Mouse (Mus musculus) lung, postnatal 0 days (tissue): ENCODE measurements around the gene Gm5157. TPM values are rescaled to one million over a fixed set of nuclear protein-coding genes. Genes with fewer than 3 reads are reported as not detected.
"Not testable (repeated sequence)": the region's sequence is repeated elsewhere in the genome, so short reads cannot be mapped to it uniquely, and the experiment has no call there.

Experiments used
- ATAC-seq: fragments of 200-750 bp; cut with Nextera tagmentation; 2 replicates; pipeline ENCODE4 v1.8.0; 2017; ENCODE audit warnings: moderate library complexity
- DNase-seq: peaks from one replicate; pipeline ENCODE4 v3.0.0-alpha.2; 2016; ENCODE audit warnings: low spot score
- H3K27ac ChIP-seq: fragments of 300-500 bp; sonication (generic); 2 replicates; pipeline ENCODE4 v1.5.1; 2014; ENCODE audit warnings: antibody characterized with exemption, mild to moderate bottlenecking, low read length, mixed read lengths
- H3K27me3 ChIP-seq: fragments of 300-500 bp; sonication (generic); replicated peaks from 2 replicates; pipeline ENCODE4 v1.6.1; 2014; ENCODE audit warnings: low read length, mixed read lengths; ENCODE audit not compliant: insufficient read depth
- H3K36me3 ChIP-seq: fragments of 300-500 bp; sonication (generic); 2 replicates; pipeline ENCODE4 v1.6.1; 2014; ENCODE audit warnings: low read length, mixed read lengths; ENCODE audit not compliant: insufficient read depth
- H3K4me1 ChIP-seq: fragments of 300-500 bp; sonication (generic); 2 replicates; pipeline ENCODE4 v1.6.1; 2014; ENCODE audit warnings: antibody characterized with exemption, low read depth, low read length, mixed read lengths; ENCODE audit not compliant: insufficient read depth
- H3K4me2 ChIP-seq: fragments of 300-500 bp; sonication (generic); replicated peaks from 2 replicates; pipeline ENCODE4 v1.6.1; 2014; ENCODE audit warnings: low read depth, mild to moderate bottlenecking, low read length, moderate library complexity, mixed read lengths
- H3K4me3 ChIP-seq: fragments of 300-500 bp; sonication (generic); 2 replicates; pipeline ENCODE4 v1.5.1; 2014; ENCODE audit warnings: low read depth, low read length
- H3K9ac ChIP-seq: fragments of 300-500 bp; sonication (generic); replicated peaks from 2 replicates; pipeline ENCODE4 v1.6.1; 2014; ENCODE audit warnings: low read depth, mild to moderate bottlenecking
- H3K9me3 ChIP-seq: fragments of 300-500 bp; sonication (generic); 2 replicates; pipeline ENCODE4 v1.6.1; 2016; ENCODE audit warnings: low read length, mixed read lengths
- WGBS: fragments of 180-500 bp; shearing (Covaris S2); extraction: QIAGEN DNeasy Blood & Tissue Kit; methylation state at CpG from one replicate; pipeline ENCODE4 v1.1.7; 2014; 5-methylcytosine and 5-hydroxymethylcytosine counted together
- polyA plus RNA-seq: library from polyadenylated mRNA; unstranded; fragments of >200 nt; fragmentation: Nextera tagmentation; extraction: Ambion mirVana; gene quantifications from 2 replicates; pipeline ENCODE4 v1.2.1, GENCODE M21; 2015

Gene Gm5157
- polyA plus RNA-seq, result not detected in 2 replicates

GRCm38 (mm10) chr7:21190323-21190722, at the start of gene Gm5157:
Gene Gm5157 (minus strand): TSS chr7:21190423.
- not testable (repeated sequence) for H3K4me3 ChIP-seq, H3K4me1 ChIP-seq, DNase-seq, H3K36me3 ChIP-seq, H3K27me3 ChIP-seq, H3K9ac ChIP-seq, H3K27ac ChIP-seq, H3K4me2 ChIP-seq, H3K9me3 ChIP-seq, ATAC-seq
- 9% methylated on average over 1 of the region's 2 CpGs for WGBS

GRCm38 (mm10) chr7:21161885-21162284, 28.3 kb downstream of the Gm5157 start, which contains the start of gene Vmn1r123:
Gene Vmn1r123 (plus strand): TSS chr7:21162185.
- H3K4me2 ChIP-seq, H3K36me3 ChIP-seq, DNase-seq, H3K27ac ChIP-seq, H3K9ac ChIP-seq, H3K4me3 ChIP-seq, H3K9me3 ChIP-seq, ATAC-seq, H3K27me3 ChIP-seq, H3K4me1 ChIP-seq: not testable (repeated sequence)
- WGBS, result no CpG with 5 or more reads among the region's 3 CpGs

Other genes starting within 250 kb of the Gm5157 start
- gene Vmn1r119, start 178.0 kb downstream of the Gm5157 start, polyA plus RNA-seq, result not detected in 2 replicates
- not detected in 2 replicates for gene Vmn1r120, start 136.6 kb downstream of the Gm5157 start, polyA plus RNA-seq
- not detected in 2 replicates for gene Vmn1r121, start 91.9 kb downstream of the Gm5157 start, polyA plus RNA-seq
- gene Vmn1r122, start 56.3 kb downstream of the Gm5157 start, polyA plus RNA-seq, result not detected in 2 replicates
- gene Vmn1r123, start 28.2 kb downstream of the Gm5157 start, polyA plus RNA-seq, result not detected in 2 replicates
- not detected in 2 replicates for gene Vmn1r124, start 70.2 kb upstream of the Gm5157 start, polyA plus RNA-seq
- gene Vmn1r125, start 81.8 kb upstream of the Gm5157 start, polyA plus RNA-seq, result not detected in 2 replicates
- gene Vmn1r126, start 111.0 kb upstream of the Gm5157 start, polyA plus RNA-seq, result not detected in 2 replicates
- gene Vmn1r127, start 129.4 kb upstream of the Gm5157 start, polyA plus RNA-seq, result not detected in 2 replicates
- gene Vmn1r128, start 158.9 kb upstream of the Gm5157 start, polyA plus RNA-seq, result not detected in 2 replicates
- not detected in 2 replicates for gene Vmn1r129, start 170.9 kb upstream of the Gm5157 start, polyA plus RNA-seq
- not detected in 2 replicates for gene Gm6882, start 242.3 kb upstream of the Gm5157 start, polyA plus RNA-seq